ENCODE assay signal across 31 mouse cellular contexts in the genomic region with DNA sequence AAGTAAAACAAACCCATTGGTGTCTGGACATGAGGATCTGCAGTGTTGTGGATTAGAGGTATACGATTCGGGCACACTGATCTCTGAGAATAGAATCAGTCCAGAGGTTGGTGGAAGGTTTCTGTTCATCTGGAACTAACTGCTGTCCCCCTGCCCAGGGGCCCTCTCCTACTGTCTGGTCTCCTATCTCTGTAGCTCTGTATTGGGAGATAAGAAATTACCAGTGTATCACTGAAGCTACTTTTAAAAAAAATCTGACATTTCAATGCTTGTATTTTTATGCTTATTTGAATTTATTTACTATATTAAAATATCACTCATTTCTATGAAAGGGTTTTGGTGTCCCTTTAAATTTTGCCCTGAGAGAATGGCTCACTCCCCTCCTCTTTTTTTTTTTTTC.
"Had no signal": no experiment of that assay in that cellular context is flagged by ENCODE, and none has a peak within 500 bp of the region (broad histone marks: within the 10 kb centered on the region; RNA-seq: fewer than 3 reads in every experiment).

No protein-coding gene starts in this region.

- DNase-seq: left cerebral cortex, postnatal 4 days; liver; liver, embryonic 13.5 days; liver, postnatal 0 days; lung, adult 18-20 months; lung, adult 2 months; lung, embryonic 14.5 days; lung, postnatal 10 days; lung, postnatal 14 days; lung, postnatal 36 days; lung, postnatal 4 days; midbrain, embryonic 14.5 days had no signal

- H3K4me2 ChIP-seq: limb, embryonic 12.5 days; limb, embryonic 13.5 days; limb, embryonic 15.5 days; liver, embryonic 11.5 days; liver, embryonic 12.5 days; liver, embryonic 13.5 days; liver, embryonic 15.5 days; lung, embryonic 14.5 days; lung, embryonic 15.5 days; midbrain, embryonic 11.5 days; midbrain, embryonic 12.5 days; midbrain, embryonic 13.5 days; midbrain, embryonic 15.5 days had no signal

- H3K9ac ChIP-seq: limb, embryonic 12.5 days; limb, embryonic 13.5 days; limb, embryonic 15.5 days; liver, embryonic 12.5 days; liver, embryonic 13.5 days; liver, embryonic 14.5 days; liver, embryonic 15.5 days; liver, postnatal 0 days; lung, embryonic 14.5 days; lung, embryonic 15.5 days; midbrain, embryonic 12.5 days; midbrain, embryonic 13.5 days; midbrain, embryonic 15.5 days had no signal

- H3K27me3 ChIP-seq: limb, embryonic 12.5 days; limb, embryonic 13.5 days; limb, embryonic 15.5 days; lung, embryonic 15.5 days; midbrain, embryonic 13.5 days; midbrain, embryonic 15.5 days had no signal

- H3K9me3 ChIP-seq: limb, embryonic 10.5 days; limb, embryonic 12.5 days; limb, embryonic 13.5 days; limb, embryonic 15.5 days; liver, embryonic 12.5 days; liver, embryonic 13.5 days; liver, embryonic 15.5 days; lung, embryonic 15.5 days; megakaryocyte, embryonic 14.5 days; midbrain, embryonic 10.5 days; midbrain, embryonic 12.5 days; midbrain, embryonic 13.5 days; midbrain, embryonic 15.5 days had no signal

- H3K27ac ChIP-seq: limb, embryonic 10.5 days; limb, embryonic 12.5 days; limb, embryonic 13.5 days; limb, embryonic 15.5 days; liver, embryonic 12.5 days; liver, embryonic 13.5 days; liver, embryonic 14.5 days; liver, embryonic 15.5 days; lung, embryonic 15.5 days; macrophage; midbrain, embryonic 10.5 days; midbrain, embryonic 12.5 days; midbrain, embryonic 13.5 days; midbrain, embryonic 15.5 days had no signal

- H3K4me1 ChIP-seq: limb, embryonic 10.5 days; limb, embryonic 12.5 days; limb, embryonic 13.5 days; limb, embryonic 15.5 days; midbrain, embryonic 15.5 days had no signal

- H3K36me3 ChIP-seq: limb, embryonic 10.5 days; limb, embryonic 12.5 days; limb, embryonic 13.5 days; limb, embryonic 15.5 days; liver, embryonic 12.5 days; liver, embryonic 13.5 days; liver, embryonic 15.5 days; lung, embryonic 15.5 days; midbrain, embryonic 10.5 days; midbrain, embryonic 12.5 days; midbrain, embryonic 13.5 days; midbrain, embryonic 15.5 days had no signal

- H3K4me3 ChIP-seq: limb, embryonic 10.5 days; limb, embryonic 12.5 days; limb, embryonic 13.5 days; limb, embryonic 15.5 days; liver, embryonic 12.5 days; liver, embryonic 13.5 days; liver, embryonic 15.5 days; lung, embryonic 15.5 days; megakaryocyte, embryonic 14.5 days; midbrain, embryonic 10.5 days; midbrain, embryonic 12.5 days; midbrain, embryonic 13.5 days; midbrain, embryonic 15.5 days; myocyte had no signal

- ATAC-seq: liver, embryonic 12.5 days; liver, postnatal 0 days; lung, postnatal 0 days; midbrain, embryonic 13.5 days; midbrain, embryonic 15.5 days; midbrain, embryonic 16.5 days had no signal
